Mouse (Mus musculus) thymus, postnatal 14 days (tissue): Measurements from ENCODE around the gene Ranbp9.
A peak's percentile ranks its signal among the peaks of the same experiment; 100 is the strongest.

Experiments used
- DNase-seq: peaks from one replicate; pipeline ENCODE4 v3.0.0; 2021

The Ranbp9 gene

DNA sequence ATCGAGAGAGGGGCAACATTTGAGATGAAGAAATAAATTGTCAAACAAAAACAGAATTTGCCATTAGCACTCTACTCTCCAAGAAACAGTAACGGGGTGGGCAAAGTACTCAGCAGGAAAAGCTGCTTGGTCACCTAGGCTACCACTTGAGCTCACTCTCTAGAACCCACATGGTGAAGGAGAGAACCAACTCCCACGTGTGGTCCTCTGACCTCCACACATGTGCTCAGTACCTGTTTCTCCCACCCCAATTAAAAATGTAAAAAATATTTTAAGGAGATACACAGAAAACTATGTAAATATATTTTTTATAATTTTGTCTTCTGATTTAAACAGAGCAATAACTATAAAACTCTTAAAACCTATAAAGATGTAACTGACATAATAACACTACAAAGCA lies 33.4 kb downstream of the Ranbp9 start:
- DNase-seq, result no peak

DNA sequence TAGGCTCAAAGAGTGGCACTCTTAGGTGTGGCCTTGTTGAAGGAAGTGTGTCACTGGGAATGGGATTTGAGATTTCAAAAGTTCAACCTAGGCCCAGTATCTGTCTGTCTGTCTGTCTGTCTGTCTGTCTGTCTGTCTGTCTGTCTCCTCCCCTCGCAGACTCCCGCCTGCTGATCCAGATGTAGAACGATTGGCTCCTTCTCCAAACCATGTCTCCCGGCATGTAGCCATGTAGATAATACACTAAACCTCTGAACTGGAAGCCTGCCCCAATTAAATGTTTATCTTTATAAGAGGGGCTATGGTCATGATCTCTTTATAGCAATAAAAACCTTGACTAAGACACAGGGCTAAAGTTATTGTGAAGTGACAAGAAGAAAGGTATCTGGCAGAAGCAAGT lies 35.3 kb downstream of the Ranbp9 start:
- no peak for DNase-seq

DNA sequence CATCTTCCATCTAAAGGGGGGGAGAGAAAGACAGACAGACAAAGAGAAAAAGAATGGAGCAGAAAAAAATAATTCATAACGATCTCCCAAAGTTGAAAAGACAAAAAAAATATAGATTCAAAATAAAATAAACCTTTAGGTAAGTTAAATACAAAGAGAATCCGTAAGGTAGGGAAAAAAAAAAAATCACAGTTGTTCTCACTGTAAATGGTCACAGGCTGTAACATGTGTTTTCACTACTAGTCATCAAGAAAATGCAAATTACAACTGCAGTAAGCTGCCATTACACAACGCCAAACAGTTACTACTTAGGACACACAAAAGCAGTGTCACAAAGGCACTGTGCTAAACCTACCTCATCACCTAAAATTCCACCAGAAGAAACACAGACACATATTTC lies 36.4 kb downstream of the Ranbp9 start:
- no peak for DNase-seq

DNA sequence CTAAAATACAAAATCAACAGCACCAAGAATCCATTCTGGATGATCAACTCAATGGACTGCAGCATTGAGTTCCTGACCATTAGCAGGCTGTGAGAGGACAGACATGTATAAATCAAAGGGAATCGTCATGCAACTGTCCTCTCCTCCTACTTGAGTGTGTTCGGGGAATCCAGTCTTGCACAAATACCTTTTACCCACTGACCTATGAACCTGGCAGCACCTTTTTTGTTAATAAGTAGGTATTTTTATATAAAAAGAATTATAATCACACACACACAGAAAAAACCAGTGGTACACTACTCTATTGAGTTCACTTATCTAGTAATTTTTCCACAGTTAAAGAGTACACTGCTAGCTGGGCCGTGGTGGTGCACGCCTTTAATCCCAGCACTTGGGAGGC lies 37.4 kb downstream of the Ranbp9 start:
- DNase-seq, result no peak

DNA sequence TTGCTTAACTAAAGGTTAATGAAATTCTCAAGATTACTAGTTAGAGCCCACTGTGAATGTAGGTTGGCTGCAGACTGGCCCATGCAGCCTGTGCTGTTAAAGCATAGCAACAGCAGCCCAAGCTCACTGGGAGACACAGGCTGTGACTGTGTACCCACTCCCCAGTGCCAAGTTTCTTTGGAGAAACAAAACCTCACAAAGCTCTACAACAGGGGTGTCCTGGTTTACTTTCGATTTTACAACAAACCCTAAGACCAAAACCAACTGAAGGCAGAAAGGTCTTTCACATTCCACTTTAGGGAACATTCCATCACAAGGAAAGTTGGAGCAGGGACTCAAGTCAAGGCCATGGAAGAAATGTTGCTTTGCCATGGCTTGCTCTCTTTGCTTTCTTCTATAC lies 38.5 kb downstream of the Ranbp9 start:
- no peak for DNase-seq

DNA sequence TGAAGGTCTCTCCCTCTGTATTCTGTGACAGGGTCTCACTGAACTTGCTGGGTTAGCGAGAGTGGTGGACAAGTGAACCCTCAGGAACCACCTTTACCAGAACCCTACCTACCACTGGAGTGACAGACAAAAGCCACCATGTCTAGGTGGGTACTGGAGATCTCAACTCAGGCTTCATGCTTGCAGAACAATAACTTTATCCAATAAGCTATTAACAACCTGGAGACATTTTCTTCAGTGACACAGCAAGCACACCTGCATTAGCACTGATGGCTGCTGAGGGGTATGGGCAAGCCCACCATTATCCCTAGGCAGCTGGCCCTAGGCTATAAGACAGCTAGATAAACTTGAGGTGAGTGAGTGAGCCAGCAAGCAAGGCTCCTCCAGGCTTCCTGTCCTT lies 40.7 kb downstream of the Ranbp9 start:
- DNase-seq, result no peak

DNA sequence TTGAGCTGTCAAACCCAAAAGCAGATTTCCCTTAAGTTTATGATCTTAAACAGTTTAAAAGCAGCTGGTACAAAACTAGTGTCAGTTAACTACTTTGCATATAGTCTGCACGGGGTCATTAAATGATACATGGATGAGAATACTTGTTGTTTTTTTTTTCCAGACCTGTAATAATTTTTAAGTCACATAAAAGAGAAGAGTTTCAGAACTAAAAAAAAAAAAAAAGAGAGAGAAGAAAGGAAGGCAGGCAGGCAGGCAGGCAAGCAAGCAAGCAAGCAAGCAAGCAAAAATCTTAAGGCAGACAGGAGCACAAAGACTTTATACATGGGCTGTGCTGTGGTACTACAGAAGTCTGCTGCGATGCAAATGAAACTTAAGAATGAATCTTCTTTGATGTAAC lies 47.7 kb downstream of the Ranbp9 start:
- DNase-seq, result no peak

DNA sequence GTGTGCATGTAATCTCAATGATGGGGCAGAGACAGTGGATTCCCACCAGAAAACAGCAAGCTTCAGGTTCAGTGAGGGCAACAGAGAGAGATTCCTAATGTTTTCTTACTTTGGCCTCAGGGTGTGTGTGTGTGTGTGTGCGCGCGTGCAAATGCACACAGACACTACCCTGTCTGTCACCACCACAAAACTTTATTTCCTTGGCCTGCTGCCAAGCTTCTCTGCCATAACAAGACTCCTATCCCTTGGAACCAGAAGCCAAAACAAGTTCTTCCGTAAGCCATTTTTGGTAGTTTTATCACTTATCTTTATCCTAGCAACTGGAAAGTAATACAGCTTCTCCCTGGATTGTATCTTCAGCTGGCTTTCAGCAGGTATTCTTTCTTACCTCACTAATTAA lies 52.6 kb downstream of the Ranbp9 start:
- no peak for DNase-seq

DNA sequence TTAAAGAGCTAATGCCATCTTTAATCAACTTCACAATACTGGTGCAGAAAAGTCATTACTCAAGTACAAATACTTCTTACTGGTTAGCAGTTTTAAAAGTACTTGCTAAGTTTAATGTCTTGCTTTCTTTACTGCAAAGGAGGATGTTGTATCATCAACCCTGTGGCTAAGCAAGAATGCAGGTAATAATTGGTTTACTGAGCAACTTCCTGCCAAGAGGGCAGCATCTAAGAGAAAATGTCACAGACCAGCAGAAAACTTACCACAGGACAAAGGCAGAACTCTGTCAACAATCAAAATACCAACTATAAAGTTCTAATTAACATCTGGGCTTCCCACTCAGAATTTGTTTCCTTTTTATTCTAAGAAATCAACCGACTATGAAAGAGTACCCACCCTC lies 65.8 kb downstream of the Ranbp9 start:
- DNase-seq, result no peak

DNA sequence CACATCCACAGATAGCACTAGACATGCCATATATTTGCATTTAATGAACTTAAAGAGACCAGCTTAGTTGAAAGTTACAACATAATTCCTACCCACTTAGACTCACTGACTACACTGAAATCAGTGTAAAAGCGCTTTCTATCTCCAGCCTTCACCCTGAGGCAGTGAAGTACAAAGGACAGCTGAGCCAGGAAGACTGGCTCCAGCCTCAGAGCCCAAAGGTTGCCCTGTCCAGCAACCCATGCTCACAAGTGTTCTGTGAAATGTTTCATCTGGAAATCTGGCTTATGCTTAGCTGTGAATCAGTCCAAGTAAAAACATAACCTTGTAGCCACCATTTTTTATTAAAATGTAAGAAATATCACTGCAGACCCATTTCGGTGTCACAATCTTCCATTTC lies 67.5 kb downstream of the Ranbp9 start:
- DNase-seq, result no peak

DNA sequence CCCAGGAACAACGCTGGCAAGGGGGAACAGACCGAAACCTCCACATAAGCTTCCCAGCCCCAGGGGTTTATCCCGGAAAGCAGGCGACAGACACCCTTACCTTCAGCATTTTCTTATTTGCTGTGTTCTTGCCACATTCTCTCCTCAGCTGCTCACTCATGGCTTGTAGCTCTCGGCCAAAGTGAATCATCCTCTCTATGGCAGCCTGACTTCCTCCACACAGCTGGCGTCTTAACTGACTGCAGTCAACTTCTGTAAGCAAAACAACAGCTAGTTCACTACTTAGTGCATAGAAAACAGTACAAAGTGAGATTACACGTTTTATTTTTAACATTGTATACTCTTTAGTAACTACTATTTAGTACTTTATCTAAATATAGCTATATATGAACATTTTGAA lies 68.8 kb downstream of the Ranbp9 start:
- no peak for DNase-seq

DNA sequence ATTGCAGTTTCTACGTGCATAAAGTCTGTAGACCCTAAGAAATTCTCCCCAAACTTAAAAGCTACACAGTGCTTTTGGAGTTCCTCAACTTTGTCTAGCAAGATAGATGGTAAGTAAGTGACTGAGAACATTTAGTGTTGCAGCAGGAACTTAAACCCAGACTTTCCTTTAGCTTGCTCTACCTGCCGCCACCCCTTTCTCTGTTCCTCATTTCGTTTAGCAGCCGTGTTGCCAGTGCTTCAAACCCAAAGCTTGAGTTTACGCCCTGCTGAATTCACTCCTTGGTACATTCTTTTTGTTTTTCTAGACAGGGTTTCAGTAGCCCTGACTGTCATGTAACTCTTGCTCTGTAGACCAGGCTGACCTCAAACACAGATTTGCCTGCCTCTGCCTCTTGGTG lies 81.5 kb downstream of the Ranbp9 start:
- DNase-seq, result no peak

DNA sequence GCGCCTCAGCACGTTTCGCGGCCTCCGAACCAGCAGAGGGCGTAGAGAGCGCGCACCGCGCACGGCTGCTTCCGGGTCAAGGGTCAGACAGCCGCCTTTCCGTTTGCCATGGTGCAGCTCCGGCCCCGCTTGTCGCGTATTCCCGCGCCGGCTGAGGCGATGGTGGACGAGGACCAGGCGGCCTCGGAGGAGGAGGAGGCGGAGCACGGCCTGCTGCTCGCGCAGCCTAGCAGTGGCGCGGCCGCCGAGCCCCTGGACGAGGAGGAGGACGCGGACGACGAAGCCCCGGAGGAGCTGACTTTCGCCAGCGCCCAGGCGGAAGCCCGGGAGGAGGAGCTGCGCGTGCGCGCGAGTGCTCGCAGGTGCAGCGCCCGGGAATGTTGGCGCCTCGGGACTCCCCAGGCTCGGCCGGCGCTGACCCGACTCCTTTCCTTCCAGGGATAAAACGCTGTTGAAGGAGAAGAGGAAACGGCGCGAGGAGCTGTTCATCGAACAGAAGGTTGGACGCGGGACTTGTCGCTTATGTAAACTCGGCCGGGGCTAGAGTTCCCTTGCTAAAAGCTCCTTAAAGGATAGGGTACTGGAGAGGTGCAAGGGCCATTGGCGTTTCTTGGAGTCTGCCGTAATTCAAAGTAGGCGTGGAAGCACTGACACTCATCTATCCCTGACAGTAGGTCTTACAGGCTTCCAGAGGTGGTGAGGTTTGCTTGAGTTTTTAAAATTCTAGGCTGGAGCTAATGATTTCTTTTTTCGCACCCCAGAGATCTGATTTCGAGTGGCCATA lies 82.6 kb downstream of the Ranbp9 start, which contains the start of gene Nol7:
TSS of gene Nol7 (plus strand) at position 94 of the 784 bp plus-strand sequence.
- DNase-seq, result peak; percentile 95

DNA sequence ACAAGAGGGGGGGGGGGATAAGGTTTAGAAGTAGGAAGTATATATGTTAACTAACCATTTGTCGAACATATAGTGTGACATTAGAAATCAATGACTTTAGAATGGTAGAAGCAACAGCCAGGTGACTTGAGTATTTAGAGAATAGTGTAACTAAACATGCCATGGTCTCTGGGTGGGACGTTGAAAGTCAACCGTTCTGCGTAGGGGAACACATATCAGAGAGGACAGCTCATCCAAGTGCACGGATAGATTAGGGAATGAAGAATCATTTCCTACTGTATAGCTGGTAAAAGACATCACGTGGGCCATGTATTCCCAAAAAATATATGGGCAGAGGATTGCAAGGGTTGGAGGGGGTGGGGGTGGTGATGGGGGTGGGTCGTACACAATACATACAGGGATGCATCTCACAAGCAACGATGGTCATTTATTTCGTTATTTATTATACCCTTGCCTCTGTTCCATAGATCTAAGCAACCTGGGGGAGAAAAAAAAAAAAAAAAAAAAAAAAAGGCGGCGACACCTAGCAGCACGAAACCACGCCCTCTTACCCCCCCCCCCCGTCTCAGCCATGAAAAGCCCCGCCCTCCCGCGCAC lies 83.3 kb downstream of the Ranbp9 start:
- no peak for DNase-seq

DNA sequence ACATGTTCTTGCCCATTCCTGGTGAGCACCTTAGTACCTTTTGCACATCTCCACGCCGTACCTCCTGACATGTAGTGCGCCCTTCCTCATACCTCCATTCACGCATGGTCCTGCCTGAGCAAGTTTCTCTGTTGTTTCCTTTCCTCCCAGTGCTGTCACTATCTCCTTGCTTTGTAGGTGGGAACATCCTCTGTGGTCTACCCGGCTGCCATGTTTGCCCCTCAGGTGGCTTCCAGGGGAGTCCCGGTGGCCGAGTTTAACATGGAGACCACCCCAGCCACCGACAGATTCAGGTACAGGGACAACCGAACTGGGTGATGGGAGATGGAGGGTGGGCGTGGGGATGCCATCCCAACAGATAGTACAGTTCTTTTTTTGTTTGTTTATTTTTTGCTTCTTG lies 95.8 kb downstream of the Ranbp9 start:
- DNase-seq, result no peak

DNA sequence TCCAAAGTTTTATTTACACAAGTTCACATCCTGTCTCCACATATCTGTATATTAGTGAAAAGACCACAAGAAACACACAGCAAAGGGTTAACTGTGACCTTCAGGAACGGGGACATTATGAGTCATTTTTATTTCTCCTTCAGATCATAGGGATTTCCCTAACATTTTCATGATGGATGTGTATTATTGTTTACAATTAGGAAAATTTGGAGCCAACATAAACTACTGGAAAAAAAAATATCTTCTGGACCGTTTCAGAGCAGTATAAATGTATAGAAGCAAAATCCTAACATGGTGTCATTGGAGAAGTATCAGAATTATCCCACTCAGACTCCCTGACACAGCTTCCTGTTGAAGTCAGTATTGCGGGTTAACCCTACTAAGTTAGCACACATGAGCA lies 101.1 kb downstream of the Ranbp9 start:
- DNase-seq, result no peak

DNA sequence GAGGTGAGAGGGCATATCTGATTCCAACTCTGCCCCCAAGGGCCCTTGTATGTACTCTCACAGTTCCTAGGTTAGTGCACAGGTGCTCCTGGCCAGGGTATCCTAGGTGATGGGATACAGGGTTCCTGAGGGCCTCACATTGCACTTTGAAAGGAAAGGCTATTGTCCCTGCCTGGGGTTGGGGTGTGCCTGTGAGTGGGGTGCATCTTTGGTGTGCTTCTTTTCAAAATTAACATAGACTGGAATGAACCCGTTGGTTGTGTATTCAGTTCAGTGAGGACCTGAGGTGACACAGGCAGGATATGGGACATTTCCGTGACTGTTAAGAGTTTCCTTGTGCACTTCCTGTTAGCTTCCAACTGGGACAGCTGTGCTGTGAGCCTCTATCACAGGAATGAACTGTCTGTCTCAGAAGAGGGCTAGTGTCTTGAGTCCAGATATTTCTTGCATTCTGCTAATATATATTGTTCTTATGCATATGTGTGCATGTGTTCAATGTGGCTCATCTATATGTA lies 106.1 kb downstream of the Ranbp9 start:
- no peak for DNase-seq

DNA sequence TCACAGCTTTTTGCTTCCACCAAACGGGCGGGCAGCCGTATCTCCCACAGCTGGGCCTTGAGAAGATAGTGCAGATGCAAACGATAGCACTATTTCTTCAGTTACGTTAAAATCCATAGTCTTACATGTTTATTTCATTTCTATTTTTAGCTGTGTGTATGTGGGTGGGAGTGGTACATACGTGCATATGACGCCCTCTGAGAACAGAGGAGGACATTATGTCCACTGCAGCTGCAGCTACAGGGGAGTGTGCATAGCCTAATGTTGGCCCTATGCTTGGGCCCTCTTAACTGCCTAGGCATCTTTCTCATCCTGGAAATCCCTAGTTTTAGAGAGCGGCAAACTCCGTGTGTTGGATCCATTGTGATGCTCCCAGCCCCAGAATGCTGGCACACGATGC lies 106.9 kb downstream of the Ranbp9 start:
- DNase-seq, result no peak

DNA sequence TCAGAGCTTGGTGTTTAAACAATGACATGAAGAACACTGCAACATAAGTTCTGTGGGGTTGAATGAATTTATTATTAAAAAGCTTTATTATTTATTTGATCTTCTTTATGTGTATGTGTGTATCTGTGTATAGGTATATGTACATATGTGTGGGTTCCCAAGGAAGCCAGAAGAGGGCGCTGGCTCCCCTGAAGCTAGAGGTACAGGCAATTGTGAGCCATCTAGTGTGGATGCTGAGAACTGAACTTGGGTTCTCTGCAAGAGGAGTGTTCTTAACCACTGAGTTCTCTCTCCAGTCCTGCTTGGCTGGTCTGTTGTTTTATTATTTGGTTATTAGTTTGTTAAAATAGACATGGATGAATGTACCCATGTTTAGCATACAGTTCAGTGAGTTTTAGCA lies 108.2 kb downstream of the Ranbp9 start:
- DNase-seq, result no peak

DNA sequence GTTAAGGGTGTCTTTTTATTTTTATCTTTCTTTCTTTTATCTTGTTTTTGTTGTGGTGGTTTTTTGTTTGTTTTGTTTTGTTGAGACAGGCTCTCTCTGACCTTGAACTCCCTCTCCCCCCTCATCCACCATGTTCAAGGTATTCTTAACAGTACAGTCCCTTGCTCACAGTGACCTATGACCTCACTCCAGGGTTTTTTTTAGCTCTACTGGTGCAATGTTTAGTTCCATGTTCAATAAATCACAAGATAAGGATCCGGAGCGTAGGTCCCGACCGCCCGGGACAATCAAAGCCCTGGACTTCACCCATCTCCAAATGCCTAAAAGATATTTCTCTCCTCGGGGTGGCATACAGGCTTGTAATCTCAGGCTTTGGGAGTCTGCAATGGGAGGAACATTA lies 111.0 kb downstream of the Ranbp9 start:
- no peak for DNase-seq

DNA sequence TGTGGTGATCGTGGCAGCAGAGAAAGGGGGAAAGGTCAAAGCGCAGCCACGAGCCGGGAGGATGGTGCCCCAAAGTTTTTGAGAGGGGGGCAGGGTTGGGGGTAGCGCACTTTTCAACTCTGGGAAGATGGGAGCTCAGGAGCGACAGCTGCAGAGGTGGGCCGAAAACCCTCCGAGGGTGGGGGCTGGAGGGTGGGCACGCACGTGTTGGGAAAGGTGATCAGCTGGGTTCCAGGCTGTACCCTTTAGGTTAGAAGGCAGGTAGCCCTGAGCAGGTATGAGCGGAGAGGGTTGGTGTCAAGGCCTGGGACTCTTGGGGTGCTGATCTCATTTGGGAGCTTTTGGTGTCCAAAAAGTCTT lies 115.3 kb downstream of the Ranbp9 start:
- no peak for DNase-seq

DNA sequence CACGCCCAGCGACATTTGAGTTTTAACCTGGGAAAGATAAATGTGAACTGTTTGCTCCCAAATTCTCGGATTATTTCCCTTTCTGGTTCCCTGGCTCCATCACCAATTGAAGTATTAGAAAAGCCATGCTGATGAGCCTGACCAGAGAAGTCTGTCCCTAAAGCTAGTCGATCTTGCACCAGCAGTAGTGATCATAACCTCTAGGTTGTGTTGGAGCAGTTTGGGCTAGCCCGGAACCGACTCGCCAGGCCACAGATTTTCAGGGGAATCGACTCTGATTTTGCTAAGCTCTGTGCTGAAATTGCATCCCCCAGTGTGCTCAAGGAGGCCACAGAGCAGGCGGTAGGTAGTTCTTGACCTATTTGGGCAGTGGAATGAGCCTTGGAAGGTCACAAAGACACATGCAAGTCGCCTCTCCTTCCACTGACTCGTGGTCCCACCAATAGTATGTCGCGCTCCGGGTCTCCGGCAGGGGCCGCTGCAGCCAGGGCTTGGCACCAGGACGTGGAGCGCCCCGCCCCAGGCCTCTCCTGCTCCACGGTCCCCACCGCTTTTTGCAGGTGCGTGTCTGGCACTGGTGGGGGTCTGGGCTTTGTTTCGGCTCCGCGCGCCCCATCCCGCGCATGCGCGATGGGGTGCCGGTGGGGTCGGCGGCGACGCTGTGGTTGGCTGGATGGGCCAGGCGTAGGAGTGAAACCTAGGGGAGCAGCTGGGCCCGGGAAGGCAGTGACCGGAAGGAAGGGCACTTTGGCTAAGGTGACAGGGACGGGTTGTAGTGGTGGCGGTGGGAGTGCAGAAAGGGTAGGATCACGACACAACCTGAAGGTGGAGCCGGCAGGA lies 115.9 kb downstream of the Ranbp9 start, which contains the start of gene Sirt5:
TSS of gene Sirt5 (plus strand) at position 512 of the 840 bp plus-strand sequence.
- peak; percentile 98 for DNase-seq

DNA sequence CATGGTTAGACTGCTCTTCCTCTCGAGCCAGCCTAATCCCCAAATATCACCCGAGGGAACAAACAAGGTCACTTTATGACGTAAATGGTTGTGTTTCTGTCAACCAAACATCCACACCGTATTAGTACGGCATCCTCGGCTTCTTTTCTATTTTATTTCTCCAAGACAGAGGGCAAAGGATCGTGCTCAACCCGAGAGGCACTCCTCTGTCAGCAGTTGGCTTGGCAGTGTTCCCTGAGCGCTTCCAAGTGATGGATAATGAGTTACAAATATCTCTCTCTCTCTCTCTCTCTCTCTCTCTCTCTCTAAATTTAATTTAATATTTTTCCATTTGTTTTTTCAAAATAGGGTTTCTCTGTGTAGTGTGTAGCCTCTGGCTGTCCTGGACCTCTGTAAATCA lies 118.7 kb downstream of the Ranbp9 start:
- DNase-seq, result no peak

DNA sequence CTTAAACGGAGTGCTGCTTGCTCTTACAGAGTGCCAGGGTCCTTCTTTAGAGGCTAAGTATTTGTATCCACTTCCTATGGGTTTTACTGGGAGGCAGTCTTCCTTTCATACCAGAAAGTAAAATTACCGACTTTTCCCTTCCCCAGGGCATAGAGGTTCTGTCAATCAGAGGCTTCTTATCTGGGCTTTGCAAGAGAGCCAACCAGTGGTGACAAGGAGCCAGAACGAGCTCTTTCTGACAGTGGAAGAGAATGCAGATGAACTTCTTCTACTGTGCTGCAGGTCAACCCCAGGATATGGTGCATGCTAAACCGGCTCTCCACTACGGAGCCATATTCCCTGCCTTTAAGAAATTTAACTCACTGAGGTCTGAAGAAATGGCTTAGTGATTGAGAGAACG lies 120.5 kb downstream of the Ranbp9 start:
- DNase-seq, result no peak
